Mouse (Mus musculus) spleen, postnatal 36 days (tissue): ENCODE measurements around the gene Gnb1.
A peak's percentile ranks its signal among the peaks of the same experiment; 100 is the strongest.
"Not testable (repeated sequence)": the region's sequence is repeated elsewhere in the genome, so short reads cannot be mapped to it uniquely, and the experiment has no call there.

Experiments used
- DNase-seq, 2 experiments: peaks; one replicate each; pipeline ENCODE4 v3.0.0; 2022; ENCODE audit warnings: low spot score in 2 of 2, mixed read lengths in 1 of 2

Gnb1 gene

DNA sequence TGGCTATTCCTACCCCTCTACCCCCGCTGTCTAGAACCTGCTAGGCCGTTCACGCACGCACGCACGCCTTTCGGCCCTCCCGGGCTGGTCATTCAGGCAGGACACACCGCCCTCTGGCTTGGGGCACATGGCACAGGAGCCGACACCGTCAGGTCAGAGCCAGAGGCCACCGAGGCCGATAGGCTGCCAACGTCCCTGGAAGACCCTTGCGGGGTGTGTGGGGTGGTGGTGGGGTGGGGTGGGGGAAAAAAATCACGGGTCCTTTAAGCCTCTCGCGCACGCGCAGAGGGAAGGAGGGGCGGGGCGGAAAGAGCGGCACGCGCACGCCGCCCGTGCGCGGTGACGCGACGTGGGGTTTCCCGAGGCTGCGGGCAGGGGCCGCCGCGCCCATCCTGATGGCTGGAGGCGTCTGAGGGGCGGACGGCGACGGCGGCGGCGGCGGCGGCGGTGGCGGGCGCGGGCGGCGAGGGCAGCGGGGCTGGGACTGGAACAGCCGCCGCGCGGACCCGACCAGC lies at the start of gene Gnb1:
Gene Gnb1, plus strand, starts transcription at position 372 of the 515 bp plus-strand sequence.
- DNase-seq = peak; percentile 89 to 91

DNA sequence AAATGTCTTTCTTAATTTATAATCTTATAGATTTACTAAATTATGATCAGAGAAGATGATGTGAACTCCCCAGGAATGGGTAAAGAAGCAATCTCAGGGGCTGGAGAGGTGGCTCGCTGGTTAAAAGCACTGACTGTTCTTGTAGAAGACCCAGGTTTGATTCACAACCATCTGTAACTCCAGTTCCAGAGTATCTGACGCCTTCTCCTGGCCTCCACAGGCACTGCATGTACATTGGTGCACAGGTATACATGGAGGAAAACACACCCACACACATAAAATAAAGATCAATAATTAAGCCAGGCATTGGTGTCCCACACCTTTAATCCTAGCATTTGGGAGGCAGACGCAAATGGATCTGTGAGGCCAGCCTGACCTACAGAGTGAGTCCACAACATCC lies 48.4 kb upstream of the Gnb1 start:
- no peak for DNase-seq

DNA sequence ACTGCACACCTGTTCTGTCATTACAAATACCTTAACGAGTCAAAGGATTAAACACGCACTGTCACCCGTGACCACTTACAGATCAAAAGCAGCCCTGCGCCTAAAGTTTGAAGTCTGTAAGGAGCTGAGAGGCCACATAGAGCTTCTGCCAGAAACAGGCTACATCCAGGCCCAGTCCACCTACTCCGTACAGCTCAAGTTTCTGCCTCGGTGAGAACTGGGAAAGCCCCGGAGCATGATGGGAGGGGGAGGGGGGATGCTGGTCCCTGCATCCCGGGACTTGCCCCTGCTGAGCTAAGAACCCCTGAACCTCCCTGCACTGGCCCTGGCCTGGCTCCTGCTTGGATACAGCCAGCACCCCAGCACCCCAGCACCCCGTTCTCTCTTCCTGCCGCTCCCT lies 39.6 kb upstream of the Gnb1 start:
- no peak for DNase-seq

DNA sequence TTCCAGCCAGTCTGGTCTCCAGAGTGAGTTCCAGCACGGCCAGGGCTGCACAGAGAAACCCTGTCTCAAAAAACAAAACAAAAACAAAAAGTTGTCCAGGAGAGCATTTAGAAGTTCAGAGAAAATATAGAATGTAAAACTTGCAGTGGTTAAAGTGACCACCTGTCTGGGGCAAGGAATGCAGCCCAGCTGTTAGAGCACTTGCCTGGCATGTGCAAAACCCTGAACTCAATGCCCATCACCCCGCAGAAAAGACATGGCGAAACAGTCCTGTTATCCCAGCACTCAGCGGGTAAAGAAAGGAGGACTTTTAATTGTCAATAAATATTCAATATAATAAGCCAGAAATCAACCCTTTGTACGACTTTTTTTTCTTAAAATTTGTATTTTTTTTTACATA lies 32.6 kb upstream of the Gnb1 start:
- DNase-seq = no peak

DNA sequence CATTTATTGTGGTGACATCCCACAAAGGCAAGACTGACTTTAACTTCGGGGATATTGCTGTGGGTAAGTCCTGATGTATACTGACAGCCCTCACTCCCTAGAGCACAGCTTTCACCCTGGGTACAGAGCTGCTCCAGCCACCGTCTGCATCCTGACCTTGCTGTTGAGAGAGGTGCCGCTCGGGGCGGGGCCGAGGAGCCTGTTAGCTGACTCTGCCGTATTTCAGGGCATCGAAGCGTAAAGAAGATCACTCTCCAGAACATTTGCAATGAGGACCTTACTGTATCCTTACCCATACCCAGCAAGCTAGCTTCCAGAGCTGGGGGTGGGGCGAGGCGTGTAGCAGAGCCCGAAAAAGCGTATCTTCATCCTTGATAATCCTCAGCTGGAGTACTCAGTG lies 28.1 kb upstream of the Gnb1 start:
- no peak for DNase-seq

GRCm38 (mm10) chr4:155463611-155464010 lies 27.6 kb upstream of the Gnb1 start:
- DNase-seq = no peak

GRCm38 (mm10) chr4:155464061-155464460 lies 27.1 kb upstream of the Gnb1 start:
- DNase-seq = no peak

DNA sequence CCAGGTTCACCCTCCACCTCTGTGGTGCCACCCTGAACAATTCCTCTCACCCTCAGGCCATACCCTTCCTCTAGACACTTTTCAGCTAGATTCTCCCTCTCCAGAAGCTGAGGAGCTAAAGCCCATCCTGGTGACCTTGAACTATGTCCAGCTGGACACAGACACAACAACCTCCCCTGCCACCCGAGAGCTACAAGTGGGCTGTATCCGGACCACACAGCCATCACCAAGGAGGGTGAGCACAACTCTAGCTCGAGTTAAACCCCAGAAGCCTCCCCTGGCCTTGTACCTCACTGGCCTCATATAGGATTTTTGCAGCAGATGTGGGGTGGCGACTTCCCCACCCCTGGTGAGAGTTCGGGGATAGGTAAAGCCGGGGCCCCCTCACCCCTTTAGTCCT lies 25.6 kb upstream of the Gnb1 start:
- no peak for DNase-seq

GRCm38 (mm10) chr4:155466080-155466479 lies 25.1 kb upstream of the Gnb1 start:
- no peak for DNase-seq

DNA sequence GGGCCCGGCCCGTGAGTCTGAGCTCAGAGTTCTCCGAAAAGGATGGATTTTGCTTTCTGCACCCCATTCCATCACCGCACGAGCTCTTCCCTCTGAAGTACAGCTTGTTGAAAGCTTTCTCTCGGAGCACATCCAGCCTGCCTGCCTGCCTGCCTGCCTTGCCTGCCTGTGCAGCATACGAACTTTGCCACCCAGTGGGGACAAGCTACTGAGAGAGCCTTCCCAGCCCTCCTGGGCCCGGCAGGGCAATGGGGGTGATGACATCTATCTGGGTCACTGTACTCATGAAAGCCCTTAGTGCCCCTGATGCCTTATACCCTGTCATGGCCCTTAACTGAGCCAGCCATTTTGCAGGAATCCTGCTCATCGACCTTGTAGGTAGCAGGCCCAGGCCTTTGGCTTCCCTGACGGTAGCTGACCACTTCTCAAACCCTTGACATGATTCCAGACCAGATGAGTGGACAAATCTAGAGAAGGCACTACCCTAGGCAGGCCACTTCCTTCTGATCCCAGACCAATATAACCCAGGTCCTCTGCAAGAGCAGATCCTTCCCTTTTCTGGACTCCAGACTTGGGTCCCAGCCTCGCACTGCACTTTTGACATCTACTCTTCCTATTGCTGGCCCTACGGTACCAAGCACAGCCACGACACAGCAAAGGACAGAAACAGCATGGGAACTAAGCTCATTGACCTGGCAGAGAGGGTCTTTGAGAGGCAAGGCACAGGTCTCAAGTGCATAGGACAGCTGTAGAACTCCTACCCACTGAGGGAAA lies 23.7 kb upstream of the Gnb1 start:
- no peak for DNase-seq

DNA sequence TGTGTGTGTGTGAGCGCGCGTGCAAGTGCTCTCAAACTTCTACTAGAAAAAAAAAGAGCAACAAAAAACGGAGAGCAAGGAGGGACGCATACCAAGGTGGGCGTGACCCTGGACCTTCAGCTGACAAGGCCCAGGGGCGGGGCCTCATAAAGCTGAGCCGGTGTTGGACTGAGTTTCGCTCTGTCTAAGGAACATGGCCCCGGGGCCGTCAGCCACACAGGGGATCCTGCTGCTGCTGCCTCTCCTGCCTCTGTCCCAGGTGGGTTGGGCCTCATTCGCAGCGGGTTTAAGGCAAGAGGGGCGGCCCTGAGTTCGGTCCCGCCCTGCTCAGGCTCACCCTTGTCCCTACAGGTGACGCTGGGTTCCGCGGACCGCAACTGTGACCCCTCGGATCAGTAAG lies 22.2 kb upstream of the Gnb1 start, which contains the start of gene Tmem52:
Gene Tmem52, plus strand, starts transcription at position 163 of the 400 bp plus-strand sequence.
- DNase-seq = no peak

DNA sequence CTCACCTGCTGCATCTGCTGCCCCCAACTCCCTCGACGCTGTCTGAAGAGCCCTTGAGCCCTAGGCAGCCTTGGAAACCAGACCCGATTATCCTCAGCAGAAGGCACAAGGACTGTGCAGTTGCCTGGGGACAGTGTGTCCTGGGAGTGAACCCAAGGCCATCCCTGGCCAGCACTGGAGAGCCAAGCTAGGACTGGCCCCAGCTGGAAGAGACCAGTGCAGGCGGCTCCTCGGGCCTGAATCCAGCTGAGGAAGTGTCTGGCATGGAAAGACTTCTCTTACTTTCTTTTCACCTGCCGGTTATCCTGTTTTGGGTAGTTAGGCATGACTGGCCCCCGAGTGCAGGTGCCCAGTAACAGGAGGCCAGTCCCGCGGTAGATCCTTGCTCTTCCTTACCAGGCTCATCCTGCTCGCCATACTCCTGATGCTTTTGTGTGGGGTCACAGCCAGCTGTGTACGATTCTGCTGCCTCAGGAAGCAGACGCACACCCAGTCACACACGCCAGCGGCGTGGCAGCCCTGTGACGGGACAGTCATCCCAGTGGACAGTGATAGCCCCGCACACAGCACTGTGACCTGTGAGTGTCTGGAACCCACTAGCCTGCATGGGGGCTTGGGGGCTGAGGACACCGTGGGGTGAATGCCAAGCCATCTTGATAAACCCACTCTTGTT lies 21.4 kb upstream of the Gnb1 start:
- DNase-seq = no peak

GRCm38 (mm10) chr4:155470263-155470953 lies 20.8 kb upstream of the Gnb1 start:
- DNase-seq = no peak

- no peak for DNase-seq
Observed at GRCm38 (mm10) chr4:155470997-155471396, 20.2 kb upstream of the Gnb1 start.

DNA sequence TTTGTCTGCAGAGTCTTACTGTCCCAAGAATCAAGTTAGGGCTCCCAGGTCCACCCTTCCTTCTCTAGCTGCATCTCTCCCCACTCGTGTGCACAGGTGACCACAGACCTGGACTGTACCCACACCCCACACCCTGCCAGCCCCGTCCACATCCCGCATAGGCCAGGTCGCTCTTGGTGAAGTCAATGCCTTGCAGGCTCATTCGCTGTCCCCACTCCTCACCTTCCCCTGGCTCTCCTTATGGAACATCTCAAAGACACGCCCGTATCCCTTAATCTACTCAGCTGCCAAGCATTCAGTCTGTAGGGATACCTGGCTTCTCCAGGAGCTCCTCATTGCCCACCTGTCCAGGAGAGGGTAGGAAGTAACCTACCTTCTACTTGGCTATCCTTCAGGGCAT lies 19.8 kb upstream of the Gnb1 start:
- DNase-seq = no peak

- no peak for DNase-seq
Observed at GRCm38 (mm10) chr4:155472716-155473290, 18.4 kb upstream of the Gnb1 start.

GRCm38 (mm10) chr4:155473319-155473718 lies 17.8 kb upstream of the Gnb1 start:
- no peak for DNase-seq

GRCm38 (mm10) chr4:155473796-155474195 lies 17.4 kb upstream of the Gnb1 start:
- DNase-seq = not testable (repeated sequence)

- peak; percentile 64 to 75 for DNase-seq
Observed at GRCm38 (mm10) chr4:155481381-155482124, 9.6 kb upstream of the Gnb1 start.

DNA sequence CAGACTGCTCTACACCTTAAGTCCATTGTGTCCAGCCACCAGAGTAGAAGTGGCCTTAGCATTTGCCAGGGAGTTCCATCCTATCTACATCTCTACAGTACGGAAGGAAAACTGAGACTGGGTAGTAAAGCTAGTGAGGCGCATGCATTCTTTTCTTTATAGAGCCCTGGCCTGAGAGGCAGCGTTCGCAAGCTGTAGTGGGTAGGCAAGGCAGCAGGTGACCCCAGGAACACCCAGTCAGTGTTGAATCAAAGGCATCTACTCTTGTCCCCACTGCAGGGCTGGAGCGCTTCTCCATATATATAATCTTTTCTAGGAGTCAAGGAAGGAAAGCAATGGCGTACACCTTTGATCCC lies 9.1 kb upstream of the Gnb1 start:
- DNase-seq = no peak

DNA sequence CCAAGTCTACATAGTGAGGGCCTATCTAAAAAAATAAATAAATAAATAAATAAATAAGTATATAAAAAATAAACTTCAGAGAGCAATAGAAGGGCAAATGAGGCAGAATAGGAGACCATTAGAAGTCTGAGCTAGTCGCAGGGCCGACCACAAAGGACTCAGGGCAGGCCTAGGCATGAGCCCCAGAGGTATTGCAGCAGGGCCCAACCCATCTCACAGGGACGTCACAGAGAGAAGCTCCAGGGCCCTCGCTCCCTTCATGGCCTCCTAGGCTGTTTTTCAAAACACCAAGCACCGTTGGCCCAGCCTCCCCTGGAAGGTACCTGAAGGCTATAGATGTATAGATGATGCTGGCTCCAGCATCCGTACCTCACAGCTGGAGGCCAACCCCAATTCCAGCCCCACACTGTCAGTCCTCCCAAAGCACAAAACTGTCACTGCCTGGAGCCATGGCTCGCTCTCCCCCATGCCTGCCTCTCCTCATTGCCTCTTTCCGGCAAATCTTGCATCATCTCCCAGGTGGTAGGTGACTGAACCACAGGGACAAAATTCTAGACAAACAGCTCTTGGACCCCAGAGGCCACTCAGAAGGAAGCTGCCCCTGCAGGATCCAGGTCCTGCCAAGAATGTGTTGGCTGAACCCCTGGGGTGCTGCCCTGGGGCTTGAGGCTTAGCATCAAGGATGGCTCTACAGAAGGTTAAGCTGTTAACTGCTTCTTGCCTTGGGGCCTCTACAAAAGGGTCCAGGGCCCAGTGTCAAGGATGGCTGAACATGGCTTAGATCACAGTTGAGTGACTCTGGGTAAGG lies 8.2 kb upstream of the Gnb1 start:
- no peak for DNase-seq
